Mouse (Mus musculus) ES-Bruce4 (cell line): ENCODE results near the gene Fam180a.

Experiments used
- CTCF ChIP-seq: IDR thresholded peaks from one replicate; pipeline ENCODE4 v1.8.1; 2011; ENCODE audit warnings: low read depth, low read length
- POLR2A ChIP-seq: IDR thresholded peaks from one replicate; pipeline ENCODE4 v1.8.1; 2011; ENCODE audit warnings: low read length; ENCODE audit not compliant: insufficient read depth

GRCm38 (mm10) chr6:35334278-35334677, 8.3 kb upstream of the Fam180a start:
- TF ChIP-seq CTCF = peak; percentile 72
- TF ChIP-seq POLR2A = no peak
